Mouse (Mus musculus): ENCODE measurements at regions not wholly inside any gene's neighbourhood (a gene's known extent, or its start where the extent isn't known, plus 50 kb on each side); places are given as distances from the start of the nearest gene placed in this dataset.
A peak's percentile ranks its signal among the peaks of the same experiment; 100 is the strongest.

GRCm38 (mm10) chr13:98425026-98425425 is 66.8 kb downstream of the Gm10320 start:
- Histone ChIP-seq H3K4me1 (ENCODE audit: control insufficient read depth in 1 of 2, insufficient read depth in 2 of 2, low read length in 2 of 2) (peaks cover 0 to 3% of the 10 kb centered on the region in 2 experiments; a peak in 2 of 4 replicates), H3K36me3 (ENCODE audit: control insufficient read depth in 1 of 2, insufficient read depth in 2 of 2, low read length in 2 of 2) (peaks cover 0 to 2% of the 10 kb centered on the region in 2 experiments; a peak in 2 of 4 replicates), H3K9ac (ENCODE audit: control insufficient read depth, low read depth, low read length, poor library complexity, severe bottlenecking) (no peak overlapping the region), H3K4me3 (ENCODE audit: control insufficient read depth in 1 of 2, insufficient read depth in 1 of 2, low read depth in 2 of 2, low read length in 2 of 2) (peak overlapping the region; percentile 10 to 35; a peak in 3 of 4 replicates), H3K27me3 (ENCODE audit: control insufficient read depth in 1 of 2, insufficient read depth in 2 of 2, low read length in 2 of 2) (peaks cover 0 to 3% of the 10 kb centered on the region in 2 experiments; a peak in 1 of 4 replicates), H3K79me2 (ENCODE audit: control insufficient read depth, insufficient read depth, low read length, poor library complexity) (no peaks in the 10 kb centered on the region), H3K27ac (ENCODE audit: control insufficient read depth, low read depth, low read length) (no peak overlapping the region), H3K9me3 (replicated peaks; ENCODE audit: insufficient read depth, low read length) (no peaks in the 10 kb centered on the region)
- DNase-seq (ENCODE audit: low read depth, low spot score): peak; percentile 8
- TF ChIP-seq USF1 (IDR thresholded peaks at IDR 0.05; ENCODE audit: low read depth, low read length) (peak; percentile 82), MXI1 (IDR thresholded peaks at IDR 0.05; ENCODE audit: low read depth, low read length) (no peak), HCFC1 (IDR thresholded peaks at IDR 0.05; ENCODE audit: low read depth, low read length) (no peak), ZC3H11A (IDR thresholded peaks at IDR 0.05; ENCODE audit: low read depth, low read length) (no peak), USF2 (IDR thresholded peaks at IDR 0.05; ENCODE audit: borderline replicate concordance in 1 of 2, insufficient read depth in 1 of 2, low read depth in 1 of 2, low read length in 2 of 2) (0 out of 4 replicates have a peak, but pooled peaks of 1 of the 2 experiments have one; percentile 26)

DNA sequence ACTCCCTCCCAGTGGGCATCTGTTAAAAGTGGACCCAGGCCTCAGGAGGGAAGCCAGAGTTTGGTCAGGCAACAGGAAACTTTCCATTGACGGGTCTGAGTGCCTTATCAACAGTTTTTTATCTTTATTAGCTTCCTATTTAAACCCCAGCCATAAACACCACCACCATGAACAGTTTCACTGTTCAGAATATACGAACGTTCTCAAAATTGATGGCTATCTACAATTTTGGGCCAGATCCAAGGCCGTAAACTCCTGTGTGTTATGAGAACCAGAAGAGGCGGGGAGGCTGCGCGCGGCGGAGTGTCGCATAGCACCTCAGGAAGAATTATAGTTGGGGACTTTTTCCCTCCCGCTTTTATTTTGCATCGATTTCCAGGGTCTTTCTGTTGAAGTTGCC is 67.8 kb downstream of the Gm10320 start:
- peaks cover 0 to 3% of the 10 kb centered on the region in 2 experiments; a peak in 1 of 4 replicates for H3K27me3 ChIP-seq (ENCODE audit: control insufficient read depth in 1 of 2, insufficient read depth in 2 of 2, low read length in 2 of 2)
- H3K4me1 ChIP-seq (ENCODE audit: control insufficient read depth in 1 of 2, insufficient read depth in 2 of 2, low read length in 2 of 2): peaks cover 0 to 3% of the 10 kb centered on the region in 2 experiments; a peak in 2 of 4 replicates
- H3K27ac ChIP-seq (ENCODE audit: control insufficient read depth, low read depth, low read length): no peak overlapping the region
- H3K36me3 ChIP-seq (ENCODE audit: control insufficient read depth in 1 of 2, insufficient read depth in 2 of 2, low read length in 2 of 2): peaks cover 0 to 2% of the 10 kb centered on the region in 2 experiments; a peak in 2 of 4 replicates
- peak; percentile 66 for DNase-seq (ENCODE audit: low read depth, low spot score)
- no peak overlapping the region for H3K4me3 ChIP-seq (ENCODE audit: control insufficient read depth in 1 of 2, insufficient read depth in 1 of 2, low read depth in 2 of 2, low read length in 2 of 2)
- no peaks in the 10 kb centered on the region for H3K9me3 ChIP-seq (replicated peaks; ENCODE audit: insufficient read depth, low read length)
- no peaks in the 10 kb centered on the region for H3K79me2 ChIP-seq (ENCODE audit: control insufficient read depth, insufficient read depth, low read length, poor library complexity)
- H3K9ac ChIP-seq (ENCODE audit: control insufficient read depth, low read depth, low read length, poor library complexity, severe bottlenecking): no peak overlapping the region
- TF ChIP-seq GATA1 (IDR thresholded peaks at IDR 0.05; ENCODE audit: low read depth, low read length): 0 out of 2 replicates have a peak, but pooled peaks have one; percentile 26
- no peak for TF ChIP-seq E2F4 (IDR thresholded peaks at IDR 0.05; ENCODE audit: borderline replicate concordance, low read depth, low read length)
- TF ChIP-seq CTCF (IDR thresholded peaks at IDR 0.05 in 2 of 3, conservative IDR thresholded peaks at IDR 0.05 in 1 of 3; ENCODE audit: control insufficient read depth in 1 of 3, insufficient read depth in 1 of 3, low read depth in 2 of 3, low read length in 3 of 3, poor library complexity in 1 of 3, severe bottlenecking in 1 of 3): no peak
- TF ChIP-seq BHLHE40 (IDR thresholded peaks at IDR 0.05; ENCODE audit: borderline replicate concordance, low read depth, low read length): no peak
- no peak for TF ChIP-seq POLR2AphosphoS5 (IDR thresholded peaks at IDR 0.05; ENCODE audit: borderline replicate concordance, low read depth, low read length)
- TF ChIP-seq KAT2A (conservative IDR thresholded peaks at IDR 0.05; ENCODE audit: low read depth, low read length): no peak
- no peak for TF ChIP-seq USF2 (IDR thresholded peaks at IDR 0.05; ENCODE audit: borderline replicate concordance in 1 of 2, insufficient read depth in 1 of 2, low read depth in 1 of 2, low read length in 2 of 2)
- no peak for TF ChIP-seq TCF12 (IDR thresholded peaks at IDR 0.05; ENCODE audit: low read depth, low read length)
- no peak for TF ChIP-seq MYB (IDR thresholded peaks at IDR 0.05; ENCODE audit: low read depth, low read length)
- TF ChIP-seq ZMIZ1 (IDR thresholded peaks at IDR 0.05; ENCODE audit: low read depth, low read length): no peak
- 0 out of 4 replicates have a peak, but pooled peaks of 1 of the 2 experiments have one; percentile 16 for TF ChIP-seq EP300 (IDR thresholded peaks at IDR 0.05; ENCODE audit: low read depth in 1 of 2, low read length in 2 of 2)
- no peak for TF ChIP-seq ZC3H11A (IDR thresholded peaks at IDR 0.05; ENCODE audit: low read depth, low read length)
- no peak for TF ChIP-seq NELFE (IDR thresholded peaks at IDR 0.05; ENCODE audit: low read depth, low read length)
- TF ChIP-seq TAL1 (IDR thresholded peaks at IDR 0.05; ENCODE audit: low read length): no peak
- no peak for TF ChIP-seq MXI1 (IDR thresholded peaks at IDR 0.05; ENCODE audit: low read depth, low read length)
- TF ChIP-seq UBTF (IDR thresholded peaks at IDR 0.05; ENCODE audit: borderline replicate concordance, insufficient read depth, low read depth, low read length): no peak
- no peak for TF ChIP-seq CHD2 (IDR thresholded peaks at IDR 0.05; ENCODE audit: low read length)
- TF ChIP-seq CHD1 (IDR thresholded peaks at IDR 0.05; ENCODE audit: low read depth, low read length): no peak
- TF ChIP-seq MAZ (IDR thresholded peaks at IDR 0.05; ENCODE audit: low read depth, low read length): no peak
- no peak for TF ChIP-seq GABPA (IDR thresholded peaks at IDR 0.05; ENCODE audit: low read depth, low read length)
- no peak for TF ChIP-seq ZNF384 (IDR thresholded peaks at IDR 0.05; ENCODE audit: low read depth, low read length)
- no peak for TF ChIP-seq USF1 (IDR thresholded peaks at IDR 0.05; ENCODE audit: low read depth, low read length)
- no peak for TF ChIP-seq MAFK (IDR thresholded peaks at IDR 0.05; ENCODE audit: borderline replicate concordance, low read depth, low read length)
- TF ChIP-seq ETS1 (IDR thresholded peaks at IDR 0.05; ENCODE audit: low read depth, low read length): peak; percentile 26; the same call in 1 of the 2 replicates
- no peak for TF ChIP-seq ZKSCAN1 (IDR thresholded peaks at IDR 0.05; ENCODE audit: low read depth, low read length)
- TF ChIP-seq ELF1 (IDR thresholded peaks at IDR 0.05; ENCODE audit: low read depth, low read length): no peak
- no peak for TF ChIP-seq SIN3A (IDR thresholded peaks at IDR 0.05; ENCODE audit: low read length)
- no peak for TF ChIP-seq HCFC1 (IDR thresholded peaks at IDR 0.05; ENCODE audit: low read depth, low read length)
- no peak for TF ChIP-seq POLR2A (IDR thresholded peaks at IDR 0.05; ENCODE audit: control insufficient read depth in 1 of 2, insufficient read depth in 1 of 2, low read depth in 1 of 2, low read length in 2 of 2, poor library complexity in 1 of 2)

Measured in MEL (cell line).